Mouse (Mus musculus): Measurements from ENCODE around the gene Golga4. TPM values are rescaled to one million over a fixed set of nuclear protein-coding genes. Genes with fewer than 3 reads are reported as not detected.
A peak's percentile ranks its signal among the peaks of the same experiment; 100 is the strongest.

The Golga4 gene
- polyA plus RNA-seq, 1 experiment from 2014 or later = 28.2 TPM

GRCm38 (mm10) chr9:118492932-118493698, 13.0 kb upstream of the Golga4 start:
- no peak for ATAC-seq
- H3K9me3 ChIP-seq (replicated peaks) = 0 out of 2 replicates have a peak, but pooled peaks cover 6% of the 10 kb centered on the region
- H3K36me3 ChIP-seq = no peaks in the 10 kb centered on the region
- 75% methylated on average over 8 of the region's 8 CpGs for WGBS (ENCODE audit: insufficient replicate concordance)
- H3K4me2 ChIP-seq = no peak overlapping the region
- no peak overlapping the region for H3K27ac ChIP-seq
- H3K9ac ChIP-seq = no peak overlapping the region
- H3K4me1 ChIP-seq = peaks cover 28% of the 10 kb centered on the region
- H3K4me3 ChIP-seq = no peak overlapping the region
- peaks cover 44% of the 10 kb centered on the region for H3K27me3 ChIP-seq (replicated peaks)

GRCm38 (mm10) chr9:118494106-118494505, 12.0 kb upstream of the Golga4 start:
- no peak overlapping the region for H3K4me3 ChIP-seq
- 0 out of 2 replicates have a peak, but pooled peaks cover 6% of the 10 kb centered on the region for H3K9me3 ChIP-seq (replicated peaks)
- H3K27me3 ChIP-seq (replicated peaks) = peaks cover 34% of the 10 kb centered on the region
- WGBS (ENCODE audit: insufficient replicate concordance) = 80% methylated on average over 5 of the region's 5 CpGs
- no peak overlapping the region for H3K9ac ChIP-seq
- ATAC-seq = no peak
- no peak overlapping the region for H3K4me2 ChIP-seq
- H3K27ac ChIP-seq = no peak overlapping the region
- H3K4me1 ChIP-seq = peaks cover 25% of the 10 kb centered on the region
- no peaks in the 10 kb centered on the region for H3K36me3 ChIP-seq

GRCm38 (mm10) chr9:118495933-118496332, 10.1 kb upstream of the Golga4 start:
- 40% methylated on average over 3 of the region's 3 CpGs for WGBS (ENCODE audit: insufficient replicate concordance)
- Histone ChIP-seq H3K9ac (no peak overlapping the region), H3K9me3 (replicated peaks) (0 out of 2 replicates have a peak, but pooled peaks cover 6% of the 10 kb centered on the region), H3K4me1 (peaks cover 22% of the 10 kb centered on the region), H3K4me3 (no peak overlapping the region), H3K4me2 (0 out of 2 replicates have a peak overlapping the region, but pooled peaks have one; percentile 12), H3K36me3 (no peaks in the 10 kb centered on the region), H3K27ac (no peak overlapping the region), H3K27me3 (replicated peaks) (peaks cover 17% of the 10 kb centered on the region)
- ATAC-seq = peak; percentile 87

- ATAC-seq = 0 out of 2 replicates have a peak, but pooled peaks have one; percentile 33
These were observed 9.1 kb upstream of the Golga4 start for GRCm38 (mm10) chr9:118496952-118497351.

GRCm38 (mm10) chr9:118498061-118498460, 8.0 kb upstream of the Golga4 start:
- Histone ChIP-seq H3K9me3 (replicated peaks) (0 out of 2 replicates have a peak, but pooled peaks cover 6% of the 10 kb centered on the region), H3K4me1 (peaks cover 22% of the 10 kb centered on the region), H3K36me3 (no peaks in the 10 kb centered on the region), H3K27me3 (replicated peaks) (no peaks in the 10 kb centered on the region; the same call in 1 of the 2 replicates), H3K4me2 (no peak overlapping the region), H3K27ac (no peak overlapping the region), H3K9ac (no peak overlapping the region), H3K4me3 (no peak overlapping the region)
- WGBS (ENCODE audit: insufficient replicate concordance) = 54% methylated on average over 7 of the region's 7 CpGs
- ATAC-seq = no peak

More at GRCm38 (mm10) chr9:118496952-118497351, 9.1 kb upstream of the Golga4 start:
- Histone ChIP-seq H3K9ac (no peak overlapping the region), H3K4me3 (no peak overlapping the region), H3K27ac (no peak overlapping the region), H3K4me2 (no peak overlapping the region), H3K36me3 (no peaks in the 10 kb centered on the region), H3K27me3 (replicated peaks) (peaks cover 8% of the 10 kb centered on the region; the same call in 1 of the 2 replicates), H3K9me3 (replicated peaks) (0 out of 2 replicates have a peak, but pooled peaks cover 6% of the 10 kb centered on the region), H3K4me1 (peaks cover 22% of the 10 kb centered on the region)
- 75% methylated on average over 3 of the region's 3 CpGs for WGBS (ENCODE audit: insufficient replicate concordance)

- Histone ChIP-seq H3K4me3 (no peak overlapping the region), H3K27ac (no peak overlapping the region), H3K4me1 (peaks cover 18% of the 10 kb centered on the region), H3K9ac (no peak overlapping the region), H3K4me2 (no peak overlapping the region), H3K9me3 (replicated peaks) (no peaks in the 10 kb centered on the region), H3K27me3 (replicated peaks) (no peaks in the 10 kb centered on the region; the same call in 1 of the 2 replicates), H3K36me3 (no peaks in the 10 kb centered on the region)
- WGBS (ENCODE audit: insufficient replicate concordance) = 66% methylated on average over 6 of the region's 6 CpGs
- ATAC-seq = no peak
These were observed 5.1 kb upstream of the Golga4 start for GRCm38 (mm10) chr9:118500963-118501362.

GRCm38 (mm10) chr9:118504656-118505055, 1.4 kb upstream of the Golga4 start:
- Histone ChIP-seq H3K9me3 (replicated peaks) (no peaks in the 10 kb centered on the region), H3K9ac (no peak overlapping the region), H3K27ac (no peak overlapping the region), H3K4me3 (no peak overlapping the region), H3K4me2 (no peak overlapping the region), H3K36me3 (no peaks in the 10 kb centered on the region), H3K27me3 (replicated peaks) (no peaks in the 10 kb centered on the region), H3K4me1 (peaks cover 29% of the 10 kb centered on the region)
- ATAC-seq = no peak
- 69% methylated on average over 3 of the region's 3 CpGs for WGBS (ENCODE audit: insufficient replicate concordance)

- peak overlapping the region; percentile 96 for H3K4me2 ChIP-seq
- peaks cover 46% of the 10 kb centered on the region for H3K4me1 ChIP-seq
- H3K27me3 ChIP-seq (replicated peaks) = no peaks in the 10 kb centered on the region
- H3K27ac ChIP-seq = peak overlapping the region; percentile 78
- ATAC-seq = peak; percentile 60
- peak overlapping the region; percentile 94 for H3K9ac ChIP-seq
- no peaks in the 10 kb centered on the region for H3K9me3 ChIP-seq (replicated peaks)
- WGBS (ENCODE audit: insufficient replicate concordance) = under 1% methylated on average over 57 of the region's 57 CpGs
- H3K36me3 ChIP-seq = peaks cover 6% of the 10 kb centered on the region
- peak overlapping the region; percentile 95 for H3K4me3 ChIP-seq
These were observed 551 bp downstream of the Golga4 start for GRCm38 (mm10) chr9:118506404-118507231.

- H3K36me3 ChIP-seq = peaks cover 6% of the 10 kb centered on the region
- H3K9ac ChIP-seq = peak overlapping the region; percentile 94
- no peaks in the 10 kb centered on the region for H3K27me3 ChIP-seq (replicated peaks)
- 83% methylated on average over 6 of the region's 6 CpGs for WGBS (ENCODE audit: insufficient replicate concordance)
- no peaks in the 10 kb centered on the region for H3K9me3 ChIP-seq (replicated peaks)
- peaks cover 55% of the 10 kb centered on the region for H3K4me1 ChIP-seq
- H3K4me2 ChIP-seq = peak overlapping the region; percentile 96
- peak overlapping the region; percentile 95 for H3K4me3 ChIP-seq
- H3K27ac ChIP-seq = no peak overlapping the region
- ATAC-seq = no peak
These were observed 1.5 kb downstream of the Golga4 start for GRCm38 (mm10) chr9:118507552-118507951.

- Histone ChIP-seq H3K27me3 (replicated peaks) (no peaks in the 10 kb centered on the region), H3K4me1 (peaks cover 62% of the 10 kb centered on the region), H3K27ac (no peak overlapping the region), H3K9me3 (replicated peaks) (no peaks in the 10 kb centered on the region), H3K4me3 (no peak overlapping the region), H3K4me2 (no peak overlapping the region), H3K9ac (no peak overlapping the region), H3K36me3 (peaks cover 6% of the 10 kb centered on the region)
- 82% methylated on average over 7 of the region's 7 CpGs for WGBS (ENCODE audit: insufficient replicate concordance)
- no peak for ATAC-seq
These were observed 2.5 kb downstream of the Golga4 start for GRCm38 (mm10) chr9:118508601-118509000.

- Histone ChIP-seq H3K4me1 (peaks cover 65% of the 10 kb centered on the region), H3K27me3 (replicated peaks) (no peaks in the 10 kb centered on the region), H3K9ac (no peak overlapping the region), H3K4me2 (no peak overlapping the region), H3K27ac (0 out of 2 replicates have a peak overlapping the region, but pooled peaks have one; percentile 14), H3K4me3 (no peak overlapping the region), H3K9me3 (replicated peaks) (no peaks in the 10 kb centered on the region), H3K36me3 (peaks cover 26% of the 10 kb centered on the region)
- no peak for ATAC-seq
- 68% methylated on average over 15 of the region's 15 CpGs for WGBS (ENCODE audit: insufficient replicate concordance)
These were observed 5.0 kb downstream of the Golga4 start for GRCm38 (mm10) chr9:118510941-118511690.

Data from liver, embryonic 12.5 days (tissue).